In genomic region chr3:128896628-128897027, GRCm38 (mm10) we compare ENCODE assay signal across 35 mouse cellular contexts.
"Had no signal": no experiment of that assay in that cellular context is flagged by ENCODE, and none has a peak within 500 bp of the region (broad histone marks: within the 10 kb centered on the region; RNA-seq: fewer than 3 reads in every experiment).

No protein-coding gene starts in this region.

- H3K9ac ChIP-seq: heart, embryonic 12.5 days; heart, embryonic 13.5 days; heart, embryonic 15.5 days; hindbrain, embryonic 12.5 days; hindbrain, embryonic 13.5 days; hindbrain, embryonic 14.5 days; hindbrain, embryonic 15.5 days; intestine, embryonic 15.5 days; kidney, embryonic 15.5 days had no signal

- H3K36me3 ChIP-seq: heart, embryonic 10.5 days; heart, embryonic 12.5 days; heart, embryonic 13.5 days; heart, embryonic 15.5 days; hindbrain, embryonic 10.5 days; hindbrain, embryonic 12.5 days; hindbrain, embryonic 13.5 days; hindbrain, embryonic 15.5 days; intestine, embryonic 15.5 days; kidney, embryonic 15.5 days had no signal

- H3K27me3 ChIP-seq: heart, embryonic 12.5 days; heart, embryonic 13.5 days; heart, embryonic 15.5 days; hindbrain, embryonic 12.5 days; hindbrain, embryonic 13.5 days; hindbrain, embryonic 15.5 days; intestine, embryonic 15.5 days; kidney, embryonic 15.5 days had no signal

- H3K27ac ChIP-seq: heart, embryonic 10.5 days; heart, embryonic 13.5 days; heart, embryonic 15.5 days; hindbrain, embryonic 10.5 days; hindbrain, embryonic 12.5 days; hindbrain, embryonic 13.5 days; hindbrain, embryonic 14.5 days; hindbrain, embryonic 15.5 days; hindbrain, postnatal 0 days; intestine, embryonic 15.5 days; kidney, embryonic 15.5 days; kidney, postnatal 0 days; layer of hippocampus, adult 2 months had no signal

- H3K4me1 ChIP-seq: heart, embryonic 10.5 days; heart, embryonic 12.5 days; heart, embryonic 13.5 days; heart, embryonic 15.5 days; hindbrain, embryonic 10.5 days; hindbrain, embryonic 12.5 days; hindbrain, embryonic 13.5 days; hindbrain, embryonic 15.5 days; intestine, embryonic 15.5 days; kidney, embryonic 15.5 days had no signal

- ATAC-seq: hindbrain, embryonic 16.5 days; hindbrain, postnatal 0 days; inflammation-experienced regulatory T-cells, adult 6 months; intestine, embryonic 15.5 days; intestine, embryonic 16.5 days; intestine, postnatal 0 days had no signal

- H3K4me3 ChIP-seq: heart, embryonic 10.5 days; heart, embryonic 12.5 days; heart, embryonic 13.5 days; heart, embryonic 15.5 days; hindbrain, embryonic 10.5 days; hindbrain, embryonic 12.5 days; hindbrain, embryonic 13.5 days; hindbrain, embryonic 15.5 days; intestine, embryonic 15.5 days; kidney, embryonic 15.5 days; layer of hippocampus, adult 2 months had no signal

- H3K9me3 ChIP-seq: heart, embryonic 10.5 days; heart, embryonic 12.5 days; heart, embryonic 13.5 days; heart, embryonic 15.5 days; hindbrain, embryonic 10.5 days; hindbrain, embryonic 12.5 days; hindbrain, embryonic 15.5 days; intestine, embryonic 15.5 days; kidney, embryonic 15.5 days had no signal

- DNase-seq: heart, postnatal 10 days; heart, postnatal 14 days; heart, postnatal 36 days; heart, postnatal 4 days; kidney, adult 11 months; kidney, adult 18-20 months; kidney, adult 2 months; kidney, adult 8-10 months; kidney, adult 9 months; kidney, postnatal 10 days; kidney, postnatal 14 days; kidney, postnatal 25 days; kidney, postnatal 36 days; kidney, postnatal 4 days; layer of hippocampus, adult 9-11 months; layer of hippocampus, postnatal 36 days had no signal

- H3K4me2 ChIP-seq: heart, embryonic 11.5 days; heart, embryonic 12.5 days; heart, embryonic 13.5 days; heart, embryonic 15.5 days; hindbrain, embryonic 12.5 days; hindbrain, embryonic 13.5 days; hindbrain, embryonic 14.5 days; hindbrain, embryonic 15.5 days; intestine, embryonic 15.5 days; kidney, embryonic 15.5 days had no signal
